Mouse (Mus musculus): ENCODE data around the gene Limk2. TPM values are rescaled to one million over a fixed set of nuclear protein-coding genes. Genes with fewer than 3 reads are reported as not detected.

Limk2 gene
- total RNA-seq, 1 experiment = 80.5 TPM

DNA sequence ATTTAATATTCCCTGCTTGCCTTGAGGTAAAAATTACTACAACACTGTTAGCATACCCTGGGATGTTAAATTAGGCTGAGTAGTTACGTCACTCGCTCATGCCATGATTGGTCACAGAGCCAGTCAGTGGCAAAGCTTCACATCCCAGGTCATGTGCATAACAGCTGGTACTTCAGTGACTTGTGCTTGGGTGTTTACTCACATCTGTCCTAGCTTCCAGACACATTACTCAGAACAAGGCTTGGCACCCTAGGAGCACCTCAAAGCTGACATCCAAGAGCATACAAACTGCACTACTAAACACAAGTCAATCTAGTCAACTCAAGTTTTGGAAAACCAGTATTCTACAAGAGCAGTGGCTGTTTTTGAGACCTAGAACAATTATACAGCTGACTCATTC is 34.1 kb upstream of the Limk2 start:
- no peaks in the 10 kb centered on the region for H3K36me3 ChIP-seq (ENCODE audit: control insufficient read depth, insufficient read depth, low read length, poor library complexity, severe bottlenecking)
- H3K9ac ChIP-seq (ENCODE audit: insufficient read depth, low read depth, low read length, poor library complexity, severe bottlenecking) = no peak overlapping the region
- in situ Hi-C loops (cut with MboI; ENCODE audit: low sequenced_read_pairs in 2 of 2, unreplicated experiment in 2 of 2) = no loop called here
- no peak for TF ChIP-seq MAFK (IDR thresholded peaks at IDR 0.05; ENCODE audit: insufficient read depth, low read depth, low read length)
- no peak for TF ChIP-seq ZNF384 (IDR thresholded peaks at IDR 0.05; ENCODE audit: low read depth, low read length)
- no peak for TF ChIP-seq ZC3H11A (IDR thresholded peaks at IDR 0.05; ENCODE audit: borderline replicate concordance, low read depth, low read length)
- TF ChIP-seq HCFC1 (IDR thresholded peaks at IDR 0.05; ENCODE audit: borderline replicate concordance, insufficient read depth, low read length) = no peak
- TF ChIP-seq CHD2 (IDR thresholded peaks at IDR 0.05; ENCODE audit: low read depth, low read length) = no peak
- no peaks in the 10 kb centered on the region for H3K9me3 ChIP-seq (ENCODE audit: control insufficient read depth, insufficient read depth, low read depth, low read length)
- DNase-seq (ENCODE audit: low read depth, low spot score) = no peak
- H3K4me1 ChIP-seq (ENCODE audit: control insufficient read depth in 2 of 2, insufficient read depth in 2 of 2, low read length in 2 of 2, poor library complexity in 1 of 2) = no peaks in the 10 kb centered on the region
- H3K4me3 ChIP-seq (ENCODE audit: insufficient read depth in 1 of 2, low read depth in 1 of 2, low read length in 2 of 2, poor library complexity in 1 of 2, severe bottlenecking in 1 of 2) = no peak overlapping the region
- no peak overlapping the region for H3K27ac ChIP-seq (ENCODE audit: insufficient read depth, low read depth, low read length, poor library complexity, severe bottlenecking)

GRCm38 (mm10) chr11:3442677-3443076 is 33.7 kb upstream of the Limk2 start:
- Histone ChIP-seq H3K9me3 (ENCODE audit: control insufficient read depth, insufficient read depth, low read depth, low read length) (no peaks in the 10 kb centered on the region), H3K27ac (ENCODE audit: insufficient read depth, low read depth, low read length, poor library complexity, severe bottlenecking) (no peak overlapping the region)
- DNase-seq (ENCODE audit: low read depth, low spot score) = no peak

GRCm38 (mm10) chr11:3441696-3442443 is 32.9 kb upstream of the Limk2 start:
- Histone ChIP-seq H3K36me3 (ENCODE audit: control insufficient read depth, insufficient read depth, low read length, poor library complexity, severe bottlenecking) (no peaks in the 10 kb centered on the region), H3K4me3 (ENCODE audit: insufficient read depth in 1 of 2, low read depth in 1 of 2, low read length in 2 of 2, poor library complexity in 1 of 2, severe bottlenecking in 1 of 2) (no peak overlapping the region), H3K9ac (ENCODE audit: insufficient read depth, low read depth, low read length, poor library complexity, severe bottlenecking) (no peak overlapping the region), H3K4me1 (ENCODE audit: control insufficient read depth in 2 of 2, insufficient read depth in 2 of 2, low read length in 2 of 2, poor library complexity in 1 of 2) (no peaks in the 10 kb centered on the region), H3K27ac (ENCODE audit: insufficient read depth, low read depth, low read length, poor library complexity, severe bottlenecking) (no peak overlapping the region), H3K9me3 (ENCODE audit: control insufficient read depth, insufficient read depth, low read depth, low read length) (no peaks in the 10 kb centered on the region)
- no peak for DNase-seq (ENCODE audit: low read depth, low spot score)
- in situ Hi-C loops (cut with MboI; ENCODE audit: low sequenced_read_pairs in 2 of 2, unreplicated experiment in 2 of 2) = no loop called here
- no peak for TF ChIP-seq ZNF384 (IDR thresholded peaks at IDR 0.05; ENCODE audit: low read depth, low read length)
- no peak for TF ChIP-seq CHD2 (IDR thresholded peaks at IDR 0.05; ENCODE audit: low read depth, low read length)

More at GRCm38 (mm10) chr11:3442677-3443076, 33.7 kb upstream of the Limk2 start:
- Histone ChIP-seq H3K4me1 (ENCODE audit: control insufficient read depth in 2 of 2, insufficient read depth in 2 of 2, low read length in 2 of 2, poor library complexity in 1 of 2) (no peaks in the 10 kb centered on the region), H3K4me3 (ENCODE audit: insufficient read depth in 1 of 2, low read depth in 1 of 2, low read length in 2 of 2, poor library complexity in 1 of 2, severe bottlenecking in 1 of 2) (no peak overlapping the region), H3K9ac (ENCODE audit: insufficient read depth, low read depth, low read length, poor library complexity, severe bottlenecking) (no peak overlapping the region), H3K36me3 (ENCODE audit: control insufficient read depth, insufficient read depth, low read length, poor library complexity, severe bottlenecking) (no peaks in the 10 kb centered on the region)
- TF ChIP-seq HCFC1 (IDR thresholded peaks at IDR 0.05; ENCODE audit: borderline replicate concordance, insufficient read depth, low read length) = no peak
- TF ChIP-seq CHD2 (IDR thresholded peaks at IDR 0.05; ENCODE audit: low read depth, low read length) = no peak
- no peak for TF ChIP-seq ZNF384 (IDR thresholded peaks at IDR 0.05; ENCODE audit: low read depth, low read length)
- no peak for TF ChIP-seq ZC3H11A (IDR thresholded peaks at IDR 0.05; ENCODE audit: borderline replicate concordance, low read depth, low read length)
- no peak for TF ChIP-seq MAFK (IDR thresholded peaks at IDR 0.05; ENCODE audit: insufficient read depth, low read depth, low read length)
- in situ Hi-C loops (cut with MboI; ENCODE audit: low sequenced_read_pairs in 2 of 2, unreplicated experiment in 2 of 2) = no loop called here

DNA sequence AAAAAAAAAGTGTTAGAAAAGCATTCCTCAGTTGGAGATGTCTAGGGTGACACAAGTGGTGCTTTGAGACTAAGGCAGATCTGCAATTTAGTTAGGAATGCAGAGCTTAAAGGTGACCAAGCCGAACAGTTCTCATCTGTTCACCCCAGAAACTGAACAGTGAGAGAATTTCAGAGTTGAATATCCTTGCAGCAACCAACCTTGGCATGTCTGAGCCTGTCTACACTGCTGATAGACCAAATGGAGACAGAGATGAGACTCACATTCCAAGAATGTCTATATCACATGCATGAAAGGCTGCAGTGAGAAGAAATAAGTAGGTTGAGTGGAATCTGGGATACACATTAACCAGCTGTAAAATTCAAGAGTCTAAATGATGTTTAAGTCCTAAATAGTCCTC is 28.6 kb upstream of the Limk2 start:
- no peak for TF ChIP-seq ZC3H11A (IDR thresholded peaks at IDR 0.05; ENCODE audit: borderline replicate concordance, low read depth, low read length)
- no peak for DNase-seq (ENCODE audit: low read depth, low spot score)
- Histone ChIP-seq H3K4me3 (ENCODE audit: insufficient read depth in 1 of 2, low read depth in 1 of 2, low read length in 2 of 2, poor library complexity in 1 of 2, severe bottlenecking in 1 of 2) (no peak overlapping the region), H3K4me1 (ENCODE audit: control insufficient read depth in 2 of 2, insufficient read depth in 2 of 2, low read length in 2 of 2, poor library complexity in 1 of 2) (peaks cover 0 to 4% of the 10 kb centered on the region in 2 experiments; a peak in 1 of 4 replicates), H3K36me3 (ENCODE audit: control insufficient read depth, insufficient read depth, low read length, poor library complexity, severe bottlenecking) (no peaks in the 10 kb centered on the region), H3K9ac (ENCODE audit: insufficient read depth, low read depth, low read length, poor library complexity, severe bottlenecking) (no peak overlapping the region), H3K27ac (ENCODE audit: insufficient read depth, low read depth, low read length, poor library complexity, severe bottlenecking) (no peak overlapping the region), H3K9me3 (ENCODE audit: control insufficient read depth, insufficient read depth, low read depth, low read length) (no peaks in the 10 kb centered on the region)
- in situ Hi-C loops (cut with MboI; ENCODE audit: low sequenced_read_pairs in 2 of 2, unreplicated experiment in 2 of 2) = no loop called here

GRCm38 (mm10) chr11:3433809-3434208 is 24.8 kb upstream of the Limk2 start:
- Histone ChIP-seq H3K4me1 (ENCODE audit: control insufficient read depth in 2 of 2, insufficient read depth in 2 of 2, low read length in 2 of 2, poor library complexity in 1 of 2) (peaks cover 2 to 6% of the 10 kb centered on the region in 2 experiments; a peak in 1 of 4 replicates), H3K9me3 (ENCODE audit: control insufficient read depth, insufficient read depth, low read depth, low read length) (no peaks in the 10 kb centered on the region), H3K36me3 (ENCODE audit: control insufficient read depth, insufficient read depth, low read length, poor library complexity, severe bottlenecking) (no peaks in the 10 kb centered on the region), H3K4me3 (ENCODE audit: insufficient read depth in 1 of 2, low read depth in 1 of 2, low read length in 2 of 2, poor library complexity in 1 of 2, severe bottlenecking in 1 of 2) (no peak overlapping the region), H3K27ac (ENCODE audit: insufficient read depth, low read depth, low read length, poor library complexity, severe bottlenecking) (no peak overlapping the region), H3K9ac (ENCODE audit: insufficient read depth, low read depth, low read length, poor library complexity, severe bottlenecking) (no peak overlapping the region)
- no peak for DNase-seq (ENCODE audit: low read depth, low spot score)
- TF ChIP-seq ZNF384 (IDR thresholded peaks at IDR 0.05; ENCODE audit: low read depth, low read length) = no peak
- TF ChIP-seq HCFC1 (IDR thresholded peaks at IDR 0.05; ENCODE audit: borderline replicate concordance, insufficient read depth, low read length) = no peak
- TF ChIP-seq MAFK (IDR thresholded peaks at IDR 0.05; ENCODE audit: insufficient read depth, low read depth, low read length) = no peak
- no peak for TF ChIP-seq CHD2 (IDR thresholded peaks at IDR 0.05; ENCODE audit: low read depth, low read length)
- no peak for TF ChIP-seq ZC3H11A (IDR thresholded peaks at IDR 0.05; ENCODE audit: borderline replicate concordance, low read depth, low read length)
- in situ Hi-C loops (cut with MboI; ENCODE audit: low sequenced_read_pairs in 2 of 2, unreplicated experiment in 2 of 2) = no loop called here
